Mouse (Mus musculus) CD8-positive naive resting alpha-beta T cell, adult 57 days (primary cell): ENCODE results near the gene Olfr284. TPM values are rescaled to one million over a fixed set of nuclear protein-coding genes. Genes with fewer than 3 reads are reported as not detected.

Source experiments
- total RNA-seq: library from RNA; stranded (reverse); gene quantifications from one replicate; pipeline ENCODE4 v1.2.4, GENCODE M21; 2023

Gene Olfr284
- not detected for total RNA-seq

DNA sequence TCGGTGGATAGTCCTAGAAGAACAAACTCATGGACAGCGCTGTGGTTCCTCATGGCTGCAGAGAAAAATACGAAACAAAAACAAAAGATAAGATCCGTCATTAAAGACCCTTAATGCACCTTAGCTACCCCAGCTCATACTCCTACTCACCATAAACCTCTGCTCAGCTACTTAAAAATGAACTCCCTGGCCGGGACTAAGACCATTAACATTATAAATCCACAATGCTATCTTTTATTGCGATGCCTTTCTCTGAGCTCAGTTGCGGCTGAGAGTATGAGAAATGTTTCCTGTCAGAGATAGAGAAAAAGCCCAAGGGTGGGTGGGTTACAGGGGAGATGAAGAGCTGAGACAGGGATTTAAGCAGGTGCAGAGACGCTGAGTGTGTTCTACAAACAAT, at the start of gene Olfr284:
TSS of gene Olfr284 (minus strand) at position 101 of the 400 bp plus-strand sequence.

DNA sequence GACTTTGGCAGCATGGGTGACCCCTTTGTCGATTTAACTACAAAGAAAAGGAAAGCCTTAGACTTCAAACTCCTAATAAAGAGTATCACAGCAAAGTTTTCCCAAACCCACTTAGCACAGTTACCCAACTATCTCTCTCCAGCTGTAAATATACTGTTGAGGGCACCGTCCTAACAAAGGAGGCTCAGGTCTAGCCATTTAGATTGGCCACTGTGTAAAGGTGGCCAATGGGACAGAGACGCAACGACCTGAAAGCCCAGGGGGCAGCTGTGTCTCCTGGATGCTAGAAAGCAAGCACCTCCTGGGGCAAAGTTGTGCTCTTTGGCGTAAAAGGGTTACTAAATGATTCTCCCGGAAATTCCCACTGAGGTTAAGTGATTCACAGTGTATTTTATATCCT, 40.1 kb upstream of the Olfr284 start, which contains the start of gene Olfr283:
TSS of gene Olfr283 (minus strand) at position 101 of the 400 bp plus-strand sequence.

DNA sequence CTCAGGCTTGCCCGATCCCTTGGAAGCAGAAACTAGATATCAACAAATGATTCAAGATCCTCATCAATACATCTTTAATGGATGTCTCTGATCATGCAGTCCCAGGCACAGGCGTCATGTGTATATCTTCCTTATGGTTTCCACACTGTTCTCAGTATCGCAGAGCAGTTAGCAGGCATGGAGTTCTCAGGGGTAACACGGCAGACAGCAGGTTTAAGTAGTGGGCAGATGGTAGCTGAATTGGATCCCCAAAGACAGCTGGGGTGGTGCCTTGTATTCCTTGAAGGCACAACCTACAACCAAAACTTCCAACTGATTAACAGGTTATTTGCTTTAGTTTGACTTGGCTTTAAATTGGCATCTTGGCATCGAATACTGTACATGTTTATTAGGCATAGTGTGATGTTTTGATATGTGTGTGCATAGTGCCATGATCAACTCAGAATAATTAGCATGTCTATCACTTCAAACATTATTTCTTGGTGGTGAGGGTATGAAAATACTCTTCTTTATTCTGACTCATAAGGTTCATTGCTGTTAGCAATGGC, 23.5 kb downstream of the Olfr284 start, which contains the start of gene Olfr285:
TSS of gene Olfr285 (minus strand) at position 177 of the 548 bp plus-strand sequence.

DNA sequence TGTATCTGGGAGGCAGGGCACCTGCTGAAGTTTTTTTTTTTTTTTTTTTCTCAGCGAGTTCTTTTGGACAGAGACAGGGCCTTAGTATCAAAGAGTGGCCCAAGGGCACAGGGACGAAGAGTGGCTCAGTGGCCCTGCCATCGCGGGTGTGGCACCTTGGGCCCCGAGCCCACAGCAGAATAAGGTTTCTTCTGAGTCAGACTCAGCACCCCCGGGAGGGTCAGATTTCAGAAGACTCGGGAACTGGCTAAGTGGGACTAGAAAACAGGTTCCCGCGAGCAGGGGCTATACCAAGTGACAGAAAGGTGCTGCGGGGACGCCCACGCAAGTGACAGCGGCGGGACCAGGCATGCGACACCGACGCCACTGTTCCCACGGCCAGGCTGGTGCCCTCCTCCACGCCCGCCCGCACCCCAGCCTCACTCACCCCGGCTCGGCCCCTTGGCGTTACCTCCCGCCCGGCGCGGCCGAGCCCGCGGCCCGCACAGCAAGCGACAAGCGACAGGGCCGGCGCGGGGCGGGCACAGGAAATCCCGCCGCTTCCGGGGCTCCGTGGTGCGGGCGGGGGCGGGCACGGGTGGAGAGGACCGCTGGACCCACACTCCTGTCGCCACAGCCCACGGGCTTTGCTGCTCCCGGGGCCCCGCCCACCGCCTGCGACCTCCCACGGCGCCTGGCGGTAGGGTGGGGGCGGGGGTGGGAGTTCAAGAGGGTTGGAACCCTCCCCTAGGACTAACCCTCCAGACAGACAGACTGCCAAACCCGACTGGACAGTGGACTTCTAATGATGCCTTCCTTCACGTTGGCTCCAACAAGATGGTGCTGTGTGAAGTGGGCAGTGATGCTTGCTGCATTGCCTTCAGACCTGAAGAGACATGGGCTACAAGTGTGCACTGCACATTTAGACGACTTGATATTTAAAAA, 44.9 kb downstream of the Olfr284 start, which contains the start of gene Zfp641:
TSS of gene Zfp641 (minus strand) at position 534 of the 924 bp plus-strand sequence.

Other genes with a start within 250 kb of the Olfr284 start
- gene Pfkm, start 248.4 kb downstream of the Olfr284 start, total RNA-seq, result 9.5 TPM
- gene Senp1, start 247.2 kb downstream of the Olfr284 start, total RNA-seq, result 50.0 TPM
- 18.6 TPM for gene Asb8, start 175.4 kb downstream of the Olfr284 start, total RNA-seq
- not detected for gene Ccdc184, start 173.8 kb downstream of the Olfr284 start, total RNA-seq
- not detected for gene Olfr288, start 145.4 kb downstream of the Olfr284 start, total RNA-seq
- gene Gm44579, start 120.0 kb downstream of the Olfr284 start, total RNA-seq, result not detected
- gene Olfr287, start 119.9 kb downstream of the Olfr284 start, total RNA-seq, result not detected
- gene Olfr286, start 106.5 kb downstream of the Olfr284 start, total RNA-seq, result not detected
- not detected for gene H1fnt, start 83.7 kb downstream of the Olfr284 start, total RNA-seq
- gene Zfp641, start 44.8 kb downstream of the Olfr284 start, total RNA-seq, result not detected
- not detected for gene Olfr285, start 23.6 kb downstream of the Olfr284 start, total RNA-seq
- not detected for gene Olfr283, start 40.0 kb upstream of the Olfr284 start, total RNA-seq
- not detected for gene Olfr282, start 90.2 kb upstream of the Olfr284 start, total RNA-seq
- not detected for gene Olfr281, start 111.6 kb upstream of the Olfr284 start, total RNA-seq
- gene OR5BS1P, start 128.9 kb upstream of the Olfr284 start, total RNA-seq, result not detected
- gene Lalba, start 141.7 kb upstream of the Olfr284 start, total RNA-seq, result not detected
- not detected for gene Olfr279, start 151.4 kb upstream of the Olfr284 start, total RNA-seq
- 56.9 TPM for gene Kansl2, start 193.3 kb upstream of the Olfr284 start, total RNA-seq
- gene Ccnt1, start 229.9 kb upstream of the Olfr284 start, total RNA-seq, result 147 TPM
- gene 4930415O20Rik, start 230.0 kb upstream of the Olfr284 start, total RNA-seq, result not detected